Mouse (Mus musculus) cortical plate, adult 2 months (tissue): Measurements from ENCODE around the gene Mei1.

Experiments
- CTCF ChIP-seq: fragments of 200-500 bp; IDR thresholded peaks from 2 replicates; pipeline ENCODE4 v1.5.1; 2011; ENCODE audit warnings: mild to moderate bottlenecking, control low read depth, low read length; ENCODE audit not compliant: insufficient read depth; ENCODE audit errors: extremely low read depth
- POLR2A ChIP-seq: fragments of 200-500 bp; IDR thresholded peaks from 2 replicates; pipeline ENCODE4 v1.6.1; 2011; ENCODE audit warnings: mild to moderate bottlenecking, low read length, control low read depth; ENCODE audit not compliant: insufficient read depth; ENCODE audit errors: extremely low read depth

GRCm38 (mm10) chr15:82172648-82173047 lies 102.9 kb downstream of the Mei1 start:
- TF ChIP-seq CTCF (no peak), POLR2A (no peak)
